Mouse (Mus musculus) intestine, embryonic 14.5 days (tissue): ENCODE measurements around the gene Ankrd1. TPM values are rescaled to one million over a fixed set of nuclear protein-coding genes. Genes with fewer than 3 reads are reported as not detected.

Source experiments
- ATAC-seq: fragments of 200-750 bp; cut with Nextera tagmentation; replicated peaks from 2 replicates; pipeline ENCODE4 v1.8.0; 2017; ENCODE audit warnings: low read depth, moderate number of reproducible peaks, moderate TSS enrichment, moderate library complexity; ENCODE audit not compliant: low FRiP score, low TSS enrichment
- DNase-seq: peaks from one replicate; pipeline ENCODE4 v3.0.0-alpha.2; 2018; ENCODE audit warnings: low spot score
- H3K27ac ChIP-seq: fragments of 300-500 bp; sonication (generic); 2 replicates; pipeline ENCODE4 v1.5.1; 2014; ENCODE audit warnings: low read depth, mild to moderate bottlenecking, control low read depth
- H3K27me3 ChIP-seq: fragments of 300-500 bp; sonication (generic); replicated peaks from 2 replicates; pipeline ENCODE4 v1.6.1; 2014; ENCODE audit warnings: low read length, control low read depth; ENCODE audit not compliant: control insufficient read depth, insufficient read depth
- H3K36me3 ChIP-seq: fragments of 300-500 bp; sonication (generic); 2 replicates; pipeline ENCODE4 v1.6.1; 2014; ENCODE audit warnings: low read length, control low read depth; ENCODE audit not compliant: control insufficient read depth, insufficient read depth
- H3K4me1 ChIP-seq: fragments of 300-500 bp; sonication (generic); replicated peaks from 2 replicates; pipeline ENCODE4 v1.6.1; 2014; ENCODE audit warnings: low read length, control low read depth, mixed read lengths; ENCODE audit not compliant: control insufficient read depth, insufficient read depth
- H3K4me2 ChIP-seq: fragments of 300-500 bp; sonication (generic); 2 replicates; pipeline ENCODE4 v1.6.1; 2014; ENCODE audit warnings: low read length
- H3K4me3 ChIP-seq: fragments of 300-500 bp; sonication (generic); 2 replicates; pipeline ENCODE4 v1.5.1; 2014; ENCODE audit warnings: low read depth, low read length, control low read depth, mixed read lengths
- H3K9ac ChIP-seq: fragments of 300-500 bp; sonication (generic); 2 replicates; pipeline ENCODE4 v1.6.1; 2014; ENCODE audit warnings: mild to moderate bottlenecking, low read length
- H3K9me3 ChIP-seq: fragments of 300-500 bp; sonication (generic); 2 replicates; pipeline ENCODE4 v1.6.1; 2016; ENCODE audit warnings: low read length, control low read depth; ENCODE audit not compliant: control insufficient read depth
- WGBS: fragments of 180-500 bp; shearing (Covaris S2); extraction: QIAGEN DNeasy Blood & Tissue Kit; methylation state at CpG from one replicate; pipeline ENCODE4 v1.1.7; 2014; 5-methylcytosine and 5-hydroxymethylcytosine counted together
- polyA plus RNA-seq: library from polyadenylated mRNA; unstranded; fragments of >200 nt; fragmentation: Nextera tagmentation; extraction: Ambion mirVana; gene quantifications from 2 replicates; pipeline ENCODE4 v1.2.1, GENCODE M21; 2014

The Ankrd1 gene
- polyA plus RNA-seq, result 0.26 TPM in 1 of 2 replicates, not detected in the other

DNA sequence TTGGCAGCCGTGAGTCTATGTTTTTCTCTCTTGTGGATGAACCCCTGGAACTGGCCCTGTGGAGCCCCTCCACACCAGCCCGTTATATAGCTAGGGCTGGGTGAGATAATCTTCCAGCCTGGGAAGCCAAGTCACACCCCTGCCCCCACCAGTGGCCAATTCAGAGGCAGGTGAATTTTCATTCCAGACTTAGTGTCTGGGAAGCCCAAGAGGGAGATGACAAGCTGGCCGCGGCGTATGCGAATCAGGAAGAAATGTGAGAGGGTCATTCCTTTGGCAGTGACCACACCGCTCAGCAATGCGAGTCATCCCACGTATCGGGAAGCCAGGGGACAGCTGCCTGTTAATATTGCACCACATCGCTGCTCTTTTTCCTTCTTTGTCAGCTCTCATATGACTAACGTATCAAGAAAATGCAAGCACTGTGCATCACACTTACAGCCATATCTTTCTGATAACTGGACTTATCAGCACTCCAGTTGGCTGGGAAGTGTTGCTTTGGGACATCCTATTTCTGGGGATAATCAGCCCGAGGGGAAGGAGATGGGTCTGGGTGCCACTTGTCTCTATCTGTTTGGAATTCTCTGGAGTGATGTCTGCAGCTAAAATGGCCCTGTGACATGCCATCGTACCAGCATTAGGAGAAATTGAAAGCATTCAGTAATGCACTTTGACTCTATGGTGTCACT lies at the start of gene Ankrd1:
Gene Ankrd1 (minus strand): TSS at position 317 of the 689 bp plus-strand sequence.
- peaks cover 8% of the 10 kb centered on the region; the same call in 1 of the 2 replicates for H3K9me3 ChIP-seq
- DNase-seq, result no peak
- 62% methylated on average over 14 of the region's 14 CpGs for WGBS
- H3K27me3 ChIP-seq, result no peaks in the 10 kb centered on the region
- no peak within 1 kb of the TSS for H3K4me2 ChIP-seq
- no peak within 1 kb of the TSS for H3K27ac ChIP-seq
- H3K4me3 ChIP-seq, result no peak within 1 kb of the TSS
- H3K36me3 ChIP-seq, result no peaks in the 10 kb centered on the region
- ATAC-seq, result no peak
- H3K4me1 ChIP-seq, result no peaks in the 10 kb centered on the region
- no peak within 1 kb of the TSS for H3K9ac ChIP-seq

DNA sequence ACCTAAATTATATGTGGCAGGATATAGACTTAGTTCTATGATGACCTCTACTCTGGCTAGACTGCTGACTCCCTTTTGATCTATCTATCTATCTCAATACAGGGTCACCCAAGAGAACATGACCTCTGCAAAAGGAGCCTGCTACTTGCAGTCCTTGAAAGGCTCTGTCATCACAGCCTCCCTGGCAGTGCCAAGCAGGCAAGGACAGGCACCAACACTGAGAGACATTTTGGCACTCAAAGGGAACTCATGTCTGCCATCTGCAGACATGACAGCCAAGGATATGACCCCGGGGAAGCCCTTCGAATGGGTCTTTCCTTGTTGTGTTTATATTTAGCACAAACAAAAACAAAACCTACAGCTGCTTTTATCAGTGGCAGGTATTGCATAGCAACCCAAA lies 49.2 kb upstream of the Ankrd1 start:
- Histone ChIP-seq H3K36me3 (no peaks in the 10 kb centered on the region), H3K4me2 (no peak overlapping the region), H3K4me3 (no peak overlapping the region), H3K27me3 (no peaks in the 10 kb centered on the region), H3K9me3 (peaks cover 5% of the 10 kb centered on the region; the same call in 1 of the 2 replicates), H3K27ac (no peak overlapping the region), H3K4me1 (no peaks in the 10 kb centered on the region), H3K9ac (no peak overlapping the region)
- no peak for DNase-seq
- ATAC-seq, result no peak
- 87% methylated on average over 2 of the region's 2 CpGs for WGBS

DNA sequence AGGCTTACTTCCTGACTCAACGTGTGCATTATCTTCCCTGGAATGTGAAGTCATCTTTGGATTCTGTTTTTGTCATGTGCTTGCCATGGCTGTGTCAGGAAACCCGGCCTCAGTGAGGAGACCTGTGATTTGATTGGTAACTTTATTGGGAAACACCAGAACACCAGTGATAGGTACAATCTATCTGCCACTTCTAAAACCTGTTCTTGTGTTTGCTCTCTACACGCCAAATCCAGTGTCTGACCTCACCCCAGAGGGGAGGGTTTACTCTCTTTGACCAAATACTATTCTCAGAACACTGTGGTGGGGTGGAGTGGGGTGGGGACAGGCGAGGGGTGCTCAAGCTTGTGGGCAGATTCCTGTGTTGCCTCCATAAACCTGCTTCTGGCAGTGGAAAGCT lies 48.2 kb upstream of the Ankrd1 start:
- H3K4me1 ChIP-seq, result no peaks in the 10 kb centered on the region
- H3K36me3 ChIP-seq, result no peaks in the 10 kb centered on the region
- H3K4me2 ChIP-seq, result no peak overlapping the region
- no peak overlapping the region for H3K9ac ChIP-seq
- WGBS, result 65% methylated on average over 4 of the region's 4 CpGs
- no peak overlapping the region for H3K4me3 ChIP-seq
- H3K9me3 ChIP-seq, result peaks cover 5% of the 10 kb centered on the region; the same call in 1 of the 2 replicates
- H3K27me3 ChIP-seq, result no peaks in the 10 kb centered on the region
- H3K27ac ChIP-seq, result no peak overlapping the region
- no peak for DNase-seq
- no peak for ATAC-seq

DNA sequence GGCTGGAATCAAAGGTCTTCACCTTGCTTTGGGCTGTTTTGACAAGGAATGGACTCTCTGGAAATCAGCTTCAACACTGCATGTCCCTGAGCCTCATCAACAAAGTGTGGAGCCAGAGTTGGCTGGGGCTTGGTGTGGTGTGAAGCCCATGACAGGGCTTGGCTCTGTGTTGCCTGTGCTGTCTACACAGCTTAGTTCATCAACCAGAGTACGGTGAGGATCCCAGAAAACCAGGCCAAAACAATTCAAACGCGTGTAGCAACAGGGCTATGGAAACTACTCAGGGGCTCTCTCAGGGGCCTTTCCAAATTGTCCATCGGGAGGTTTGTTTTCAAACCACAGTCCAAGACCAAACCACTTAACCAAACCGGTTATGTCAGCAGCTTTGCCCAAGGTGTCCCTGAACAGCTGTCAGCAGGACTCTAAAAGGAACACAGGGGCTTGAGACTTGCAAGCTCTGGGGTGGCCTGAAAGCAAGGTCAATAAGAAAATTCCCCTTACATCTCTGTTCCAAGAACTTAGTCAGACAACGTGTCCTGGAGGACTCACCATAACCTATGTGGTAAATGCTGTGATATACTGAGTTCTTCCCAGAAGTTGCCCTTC lies 47.5 kb upstream of the Ankrd1 start:
- DNase-seq, result no peak

DNA sequence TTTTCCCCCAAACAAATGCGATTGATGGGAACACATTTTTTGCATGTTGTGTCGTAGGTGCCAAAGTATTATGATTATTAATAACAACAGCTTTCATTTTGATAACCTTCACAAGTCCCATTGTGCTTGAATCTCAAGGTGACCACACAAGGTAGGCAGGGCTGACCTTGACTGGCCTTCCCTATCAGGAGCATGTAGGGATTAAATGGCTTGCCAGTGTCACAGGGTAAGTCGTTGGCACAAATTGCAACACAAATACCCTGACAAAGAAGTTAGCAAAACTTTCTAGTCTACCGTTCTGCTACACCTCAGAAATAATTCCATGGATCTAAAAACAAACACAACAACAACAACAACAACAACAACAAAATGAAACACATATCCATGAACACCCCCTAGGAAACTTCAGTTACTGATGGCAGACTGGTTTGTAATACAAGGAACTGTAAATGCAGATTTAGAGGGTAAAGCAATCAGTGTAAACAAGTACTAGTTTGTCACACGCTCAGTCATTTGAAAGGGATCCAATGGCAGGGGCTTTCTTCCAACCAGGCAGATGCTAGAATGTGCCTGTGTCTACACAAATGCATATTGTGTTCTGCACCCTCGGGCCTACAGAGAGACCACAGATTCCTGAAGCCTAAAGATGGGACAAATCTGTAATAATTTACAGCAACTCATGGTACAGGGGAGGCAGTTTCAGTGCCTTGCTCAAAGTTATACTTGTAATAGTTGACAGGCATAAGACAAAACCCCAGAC lies 46.7 kb upstream of the Ankrd1 start:
- H3K4me2 ChIP-seq, result no peak overlapping the region
- H3K4me1 ChIP-seq, result no peaks in the 10 kb centered on the region
- H3K27ac ChIP-seq, result no peak overlapping the region
- ATAC-seq (no peak), DNase-seq (no peak)
- no peaks in the 10 kb centered on the region for H3K36me3 ChIP-seq
- H3K27me3 ChIP-seq, result no peaks in the 10 kb centered on the region
- no peak overlapping the region for H3K4me3 ChIP-seq
- H3K9me3 ChIP-seq, result peaks cover 5% of the 10 kb centered on the region; the same call in 1 of the 2 replicates
- H3K9ac ChIP-seq, result no peak overlapping the region
- WGBS, result 78% methylated on average over 6 of the region's 6 CpGs

More for the DNA sequence above, 47.5 kb upstream of the Ankrd1 start:
- Histone ChIP-seq H3K4me3 (no peak overlapping the region), H3K9me3 (peaks cover 5% of the 10 kb centered on the region; the same call in 1 of the 2 replicates), H3K4me1 (no peaks in the 10 kb centered on the region), H3K27me3 (no peaks in the 10 kb centered on the region), H3K27ac (no peak overlapping the region), H3K9ac (no peak overlapping the region), H3K36me3 (no peaks in the 10 kb centered on the region), H3K4me2 (no peak overlapping the region)
- ATAC-seq, result no peak
- 86% methylated on average over 6 of the region's 6 CpGs for WGBS

DNA sequence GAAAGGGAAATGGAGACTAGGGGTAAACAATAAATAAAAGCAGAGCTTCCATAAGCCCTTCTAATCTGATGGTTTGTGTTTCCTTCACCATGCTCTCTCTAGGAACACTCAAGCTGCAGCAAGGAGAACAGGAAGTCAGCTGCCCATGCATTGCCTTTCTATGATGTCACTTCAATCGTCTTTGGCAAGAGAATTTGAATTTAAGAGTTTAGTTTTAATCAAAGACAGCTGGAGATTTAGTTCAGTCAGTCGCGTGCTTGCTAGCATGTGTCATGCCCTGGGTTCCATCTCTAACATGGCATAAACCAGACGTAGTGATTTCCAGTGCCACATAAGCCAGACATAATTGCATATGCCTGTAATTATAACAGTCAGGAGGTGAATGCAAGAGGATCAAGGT lies 45.5 kb upstream of the Ankrd1 start:
- Histone ChIP-seq H3K27me3 (no peaks in the 10 kb centered on the region), H3K27ac (no peak overlapping the region), H3K4me3 (no peak overlapping the region), H3K9me3 (no peaks in the 10 kb centered on the region), H3K9ac (no peak overlapping the region), H3K4me1 (no peaks in the 10 kb centered on the region), H3K4me2 (no peak overlapping the region), H3K36me3 (no peaks in the 10 kb centered on the region)
- no peak for DNase-seq
- whole genome bisulfite sequencing, result 61% methylated on average over 4 of the region's 4 CpGs
- no peak for ATAC-seq

DNA sequence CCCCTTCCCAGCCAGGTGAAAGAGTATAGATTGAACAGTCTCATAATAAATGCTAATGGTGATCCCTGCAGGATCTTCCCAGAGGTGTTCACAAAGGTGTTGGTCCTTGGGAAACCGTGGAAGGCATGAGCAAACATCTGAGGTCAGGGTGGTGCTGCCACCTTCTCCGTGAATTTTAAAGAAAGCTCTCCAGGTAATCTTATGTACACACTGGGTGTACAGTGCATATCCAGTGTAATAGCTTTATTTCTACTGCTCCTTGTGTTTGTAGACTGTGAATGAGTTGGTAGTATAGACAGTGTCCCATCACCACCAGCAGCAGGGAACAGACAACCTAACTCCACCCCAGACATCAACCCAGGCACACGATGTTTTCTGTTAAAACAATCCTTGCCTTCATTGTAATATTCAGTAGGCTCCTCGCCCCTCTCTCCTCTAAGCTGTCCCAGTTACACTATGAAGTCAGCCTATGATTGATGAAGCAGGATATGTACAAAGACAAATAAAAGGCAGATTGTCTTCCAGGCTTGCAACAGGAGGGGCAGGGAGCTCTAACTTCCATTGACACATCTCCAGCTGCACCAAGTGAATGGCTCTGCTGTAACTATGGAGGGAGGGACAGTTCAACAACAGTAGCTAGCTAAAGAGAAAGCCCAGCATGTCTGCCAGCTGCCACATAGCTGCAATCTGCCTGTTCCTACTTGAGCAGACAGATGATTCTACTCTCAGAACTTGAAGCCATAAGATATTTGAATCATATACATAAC lies 30.5 kb upstream of the Ankrd1 start:
- no peak overlapping the region for H3K27ac ChIP-seq
- no peak overlapping the region for H3K4me2 ChIP-seq
- H3K4me1 ChIP-seq, result no peaks in the 10 kb centered on the region
- H3K4me3 ChIP-seq, result no peak overlapping the region
- no peaks in the 10 kb centered on the region for H3K9me3 ChIP-seq
- no peaks in the 10 kb centered on the region for H3K36me3 ChIP-seq
- ATAC-seq (0 out of 2 replicates have a peak, but pooled peaks have one; percentile 53), DNase-seq (no peak)
- no peaks in the 10 kb centered on the region for H3K27me3 ChIP-seq
- no peak overlapping the region for H3K9ac ChIP-seq
- WGBS, result 45% methylated on average over 4 of the region's 4 CpGs

DNA sequence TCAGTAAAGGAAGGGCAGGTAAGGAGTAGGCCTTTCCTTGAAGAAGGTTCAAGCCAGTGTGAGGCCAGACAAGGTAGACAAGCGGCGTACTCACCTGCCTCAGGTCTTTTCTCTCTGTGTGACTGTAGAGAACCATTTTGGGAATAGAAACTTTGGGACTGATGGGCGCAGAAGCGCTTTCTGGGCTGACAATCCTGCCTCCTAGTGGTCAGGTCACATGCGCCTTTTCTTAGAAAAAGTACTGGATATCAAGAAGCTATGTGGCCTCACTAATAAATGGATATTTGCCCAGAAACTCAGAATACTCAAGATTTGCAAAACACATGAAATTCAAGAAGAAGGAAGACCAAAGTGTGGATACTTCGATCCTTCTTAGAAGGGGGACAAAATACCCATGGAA lies 28.7 kb upstream of the Ankrd1 start:
- 89% methylated on average over 6 of the region's 6 CpGs for WGBS
- no peaks in the 10 kb centered on the region for H3K4me1 ChIP-seq
- no peak for ATAC-seq
- DNase-seq, result no peak
- H3K4me2 ChIP-seq, result no peak overlapping the region
- H3K36me3 ChIP-seq, result no peaks in the 10 kb centered on the region
- H3K27me3 ChIP-seq, result no peaks in the 10 kb centered on the region
- H3K9me3 ChIP-seq, result peaks cover 5% of the 10 kb centered on the region; the same call in 1 of the 2 replicates
- no peak overlapping the region for H3K27ac ChIP-seq
- H3K4me3 ChIP-seq, result no peak overlapping the region
- no peak overlapping the region for H3K9ac ChIP-seq
